Mouse (Mus musculus) T-helper 2 cell (primary cell): Measurements from ENCODE around the gene Otor.

Experiments used
- in situ Hi-C: fragments of 300-600 bp; cut with MboI, MseI; formaldehyde crosslinking; loops from one replicate; pipeline ENCODE4 v1.15.1; 2025; ENCODE audit warnings: high pct_unique_total_duplicates

The Otor gene

DNA sequence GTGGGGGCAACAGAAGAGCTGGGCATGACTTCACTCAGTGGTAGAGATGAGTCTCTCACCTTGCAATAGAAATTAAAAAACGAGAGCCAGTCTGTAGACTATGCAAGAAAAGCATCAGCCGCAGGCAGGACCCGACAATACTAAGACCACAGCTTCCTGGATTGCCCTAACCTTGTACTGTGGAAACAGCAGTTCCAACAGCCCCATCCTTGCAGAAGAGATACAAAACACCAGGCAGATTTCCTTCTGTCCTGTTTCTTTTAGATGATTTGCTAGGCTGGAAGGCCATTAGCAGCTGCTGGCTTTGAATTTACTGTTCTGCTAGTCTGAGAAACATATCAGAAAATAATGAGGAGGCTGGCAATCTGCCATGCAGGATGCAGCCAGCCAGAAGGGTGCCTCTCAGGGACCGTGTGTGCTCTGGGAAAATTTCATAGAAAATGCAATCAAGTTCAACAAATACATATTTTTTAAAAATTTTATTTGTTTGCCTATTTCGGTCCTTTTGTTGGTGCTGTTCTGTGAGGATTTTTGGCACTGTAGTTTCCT, 52.9 kb downstream of the Otor start:
- in situ Hi-C loops = no loop called here
